Mouse (Mus musculus) forebrain, embryonic 16.5 days (tissue): ENCODE data around the gene Id4. TPM values are rescaled to one million over a fixed set of nuclear protein-coding genes. Genes with fewer than 3 reads are reported as not detected.

Experiments
- ATAC-seq: fragments of 200-750 bp; cut with Nextera tagmentation; 2 replicates; pipeline ENCODE4 v1.8.0; 2017; ENCODE audit warnings: mild to moderate bottlenecking, moderate library complexity
- H3K27ac ChIP-seq: fragments of 300-500 bp; sonication (generic); 2 replicates; pipeline ENCODE4 v1.5.1; 2014; ENCODE audit warnings: low read length, control low read depth
- H3K27me3 ChIP-seq: fragments of 300-500 bp; sonication (generic); replicated peaks from 2 replicates; pipeline ENCODE4 v1.6.1; 2014; ENCODE audit warnings: low read length; ENCODE audit not compliant: control insufficient read depth, insufficient read depth
- H3K36me3 ChIP-seq: fragments of 300-500 bp; sonication (generic); 2 replicates; pipeline ENCODE4 v1.6.1; 2014; ENCODE audit not compliant: control insufficient read depth, insufficient read depth
- H3K4me1 ChIP-seq: fragments of 300-500 bp; sonication (generic); replicated peaks from 2 replicates; pipeline ENCODE4 v1.6.1; 2014; ENCODE audit warnings: low read length; ENCODE audit not compliant: control insufficient read depth, insufficient read depth
- H3K4me2 ChIP-seq: fragments of 300-500 bp; sonication (generic); 2 replicates; pipeline ENCODE4 v1.6.1; 2014; ENCODE audit warnings: mild to moderate bottlenecking, low read length, control low read depth
- H3K4me3 ChIP-seq: fragments of 300-500 bp; sonication (generic); replicated peaks from 2 replicates; pipeline ENCODE4 v1.5.1; 2014; ENCODE audit warnings: mild to moderate bottlenecking, low read length, control low read depth
- H3K9ac ChIP-seq: fragments of 300-500 bp; sonication (generic); replicated peaks from 2 replicates; pipeline ENCODE4 v1.6.1; 2014; ENCODE audit warnings: low read depth, low read length, control low read depth
- H3K9me3 ChIP-seq: fragments of 300-500 bp; sonication (generic); 2 replicates; pipeline ENCODE4 v1.6.1; 2016; ENCODE audit warnings: low read length; ENCODE audit not compliant: control insufficient read depth
- WGBS: fragments of 180-500 bp; shearing (Covaris S2); extraction: QIAGEN DNeasy Blood & Tissue Kit; methylation state at CpG from one replicate; pipeline ENCODE4 v1.1.7; 2014; 5-methylcytosine and 5-hydroxymethylcytosine counted together
- polyA plus RNA-seq: library from polyadenylated mRNA; unstranded; fragments of >200 nt; fragmentation: Nextera tagmentation; extraction: Ambion mirVana; gene quantifications from 2 replicates; pipeline ENCODE4 v1.2.1, GENCODE M21; 2015

The Id4 gene
- polyA plus RNA-seq, 1 experiment from 2014 or later = 77.9 TPM

GRCm38 (mm10) chr13:48284918-48285693 lies 24.1 kb downstream of the Id4 start:
- Histone ChIP-seq H3K4me1 (peaks cover 13% of the 10 kb centered on the region), H3K9ac (no peak overlapping the region), H3K4me2 (no peak overlapping the region), H3K27ac (no peak overlapping the region), H3K27me3 (no peaks in the 10 kb centered on the region), H3K4me3 (no peak overlapping the region), H3K36me3 (no peaks in the 10 kb centered on the region), H3K9me3 (no peaks in the 10 kb centered on the region)
- WGBS = 48% methylated on average over 9 of the region's 9 CpGs
- no peak for ATAC-seq

- WGBS = 12% methylated on average over 13 of the region's 13 CpGs
- Histone ChIP-seq H3K4me3 (no peak overlapping the region), H3K4me2 (peak overlapping the region; percentile 20), H3K4me1 (peaks cover 14% of the 10 kb centered on the region), H3K9ac (peak overlapping the region; percentile 33; the same call in 1 of the 2 replicates), H3K27me3 (0 out of 2 replicates have a peak, but pooled peaks cover 2% of the 10 kb centered on the region), H3K9me3 (no peaks in the 10 kb centered on the region), H3K36me3 (no peaks in the 10 kb centered on the region), H3K27ac (0 out of 2 replicates have a peak overlapping the region, but pooled peaks have one; percentile 48)
- ATAC-seq = peak; percentile 87
These were observed 29.4 kb downstream of the Id4 start for GRCm38 (mm10) chr13:48290427-48290826.

- no peak for ATAC-seq
- Histone ChIP-seq H3K36me3 (no peaks in the 10 kb centered on the region), H3K27me3 (no peaks in the 10 kb centered on the region; the same call in 1 of the 2 replicates), H3K9ac (no peak overlapping the region), H3K4me1 (peaks cover 9% of the 10 kb centered on the region; the same call in 1 of the 2 replicates), H3K4me2 (no peak overlapping the region), H3K9me3 (peaks cover 2% of the 10 kb centered on the region; the same call in 1 of the 2 replicates), H3K4me3 (no peak overlapping the region), H3K27ac (no peak overlapping the region)
- 86% methylated on average over 7 of the region's 7 CpGs for WGBS
These were observed 53.5 kb downstream of the Id4 start for GRCm38 (mm10) chr13:48314500-48314899.
